Mouse (Mus musculus) inflammation-experienced regulatory T-cells, adult 6 months (primary cell): ENCODE results near the gene Cul7. TPM values are rescaled to one million over a fixed set of nuclear protein-coding genes. Genes with fewer than 3 reads are reported as not detected.
A peak's percentile ranks its signal among the peaks of the same experiment; 100 is the strongest.

ENCODE experiments used
- ATAC-seq: one replicate; pipeline ENCODE4 v1.8.0; 2017
- polyA plus RNA-seq, 3 experiments: library from polyadenylated mRNA; unstranded; fragments of 100-300 nt; shearing (Covaris generic); gene quantifications; one replicate each; pipeline ENCODE4 v1.2.1; 2017

The Cul7 gene
- polyA plus RNA-seq, 3 experiments from 2014 or later: 1.7 to 4.1 (median 2.5) TPM

- peak; percentile 99 for ATAC-seq
Measured at GRCm38 (mm10) chr17:46704887-46705835, 55.0 kb downstream of the Cul7 start, which contains the start of gene Ppp2r5d. Ppp2r5d (minus strand) TSS chr17:46705111.

- no peak for ATAC-seq
Measured at GRCm38 (mm10) chr17:46706375-46707089, 56.4 kb downstream of the Cul7 start.

- peak; percentile 95 for ATAC-seq
Measured at GRCm38 (mm10) chr17:46710959-46711597, 60.9 kb downstream of the Cul7 start, which contains the start of gene Pex6. Pex6 (plus strand) TSS chr17:46711463.

- ATAC-seq: peak; percentile 31
Measured at GRCm38 (mm10) chr17:46711612-46712271, 61.6 kb downstream of the Cul7 start.

- ATAC-seq: no peak
Measured at GRCm38 (mm10) chr17:46712442-46712841, 62.3 kb downstream of the Cul7 start.

DNA sequence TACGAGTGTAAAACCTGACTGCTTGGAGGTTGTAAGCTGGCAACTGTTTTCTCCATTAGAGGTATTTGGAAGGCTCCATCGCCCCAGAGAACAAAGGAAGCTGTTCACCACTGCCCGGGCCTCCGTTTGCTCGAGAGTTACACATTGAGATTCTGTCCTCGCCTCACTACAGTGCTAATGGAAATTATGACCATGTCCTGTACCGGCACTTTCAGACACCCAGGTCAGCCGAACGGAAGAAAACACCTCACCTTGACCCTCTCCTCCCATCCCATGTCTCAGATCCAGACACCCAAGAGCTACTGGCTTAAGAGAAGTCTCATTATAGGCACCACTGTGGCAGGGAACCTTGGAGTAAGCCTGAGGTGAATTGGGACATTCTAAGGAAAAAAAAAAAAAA is 63.7 kb downstream of the Cul7 start:
- ATAC-seq: no peak

Other genes starting within 250 kb of the Cul7 start
- not detected for gene Crip3, start 221.4 kb upstream of the Cul7 start, polyA plus RNA-seq
- not detected for gene Slc22a7, start 211.9 kb upstream of the Cul7 start, polyA plus RNA-seq
- 1 to 10 TPM in 1 of 3 experiments, under 1 TPM in 2; 0.57 to 1.2 (median 0.58) TPM for gene Ttbk1, start 162.7 kb upstream of the Cul7 start, polyA plus RNA-seq
- 10 to 100 TPM in 1 of 3 experiments, 1 to 10 TPM in 2; 4.6 to 17.6 (median 6.8) TPM for gene Dnph1, start 153.6 kb upstream of the Cul7 start, polyA plus RNA-seq
- gene Cul9, start 103.9 kb upstream of the Cul7 start, polyA plus RNA-seq: 1 to 10 TPM in 2 of 3 experiments, under 1 TPM in 1; 0.78 to 7.5 (median 3.1) TPM
- 10 to 100 TPM in 1 of 3 experiments, 1 to 10 TPM in 2; 4.8 to 15.7 (median 7.7) TPM for gene Srf, start 94.2 kb upstream of the Cul7 start, polyA plus RNA-seq
- gene Ptk7, start 20.8 kb upstream of the Cul7 start, polyA plus RNA-seq: not detected
- gene Klc4, start 4.3 kb upstream of the Cul7 start, polyA plus RNA-seq: 10 to 100 TPM in 1 of 3 experiments, 1 to 10 TPM in 2; 7.6 to 10.1 (median 9.1) TPM
- 10 to 100 TPM; 59.1 to 81.9 (median 60.2) TPM for gene Mrpl2, start 4.1 kb upstream of the Cul7 start, polyA plus RNA-seq
- gene Rrp36, start 24.0 kb downstream of the Cul7 start, polyA plus RNA-seq: 10 to 100 TPM; 47.3 to 50.7 (median 47.7) TPM
- gene Mea1, start 28.5 kb downstream of the Cul7 start, polyA plus RNA-seq: 100 to 1,000 TPM; 162 to 181 (median 163) TPM
- 10 to 100 TPM; 20.7 to 22.4 (median 21.7) TPM for gene Klhdc3, start 30.6 kb downstream of the Cul7 start, polyA plus RNA-seq
- gene Ppp2r5d, start 54.8 kb downstream of the Cul7 start, polyA plus RNA-seq: 10 to 100 TPM; 23.2 to 25.5 (median 23.5) TPM
- 1 to 10 TPM; 3.1 to 4.8 (median 4.6) TPM for gene Pex6, start 61.1 kb downstream of the Cul7 start, polyA plus RNA-seq
- 1 to 10 TPM in 1 of 3 experiments, under 1 TPM in 2; 0.40 to 2.3 (median 0.72) TPM for gene Gnmt, start 78.8 kb downstream of the Cul7 start, polyA plus RNA-seq
- 10 to 100 TPM; 19.1 to 36.3 (median 27.8) TPM for gene Cnpy3, start 101.9 kb downstream of the Cul7 start, polyA plus RNA-seq
- under 1 TPM in 2 of 3 experiments, not detected in 1; 0.44 to 0.47 TPM for gene Ptcra, start 113.4 kb downstream of the Cul7 start, polyA plus RNA-seq
- 10 to 100 TPM; 16.4 to 17.9 (median 17.3) TPM for gene 2310039H08Rik, start 122.3 kb downstream of the Cul7 start, polyA plus RNA-seq
- gene Rpl7l1, start 132.3 kb downstream of the Cul7 start, polyA plus RNA-seq: 100 to 1,000 TPM; 120 to 149 (median 139) TPM
- 1 to 10 TPM; 7.6 to 9.2 (median 9.1) TPM for gene Bicral, start 208.1 kb downstream of the Cul7 start, polyA plus RNA-seq
- gene Tbcc, start 240.3 kb downstream of the Cul7 start, polyA plus RNA-seq: 10 to 100 TPM in 1 of 3 experiments, 1 to 10 TPM in 2; 9.6 to 10.5 (median 9.9) TPM